Mouse (Mus musculus): Measurements from ENCODE around the gene Gm21897.
"Not testable (repeated sequence)": the region's sequence is repeated elsewhere in the genome, so short reads cannot be mapped to it uniquely, and the experiment has no call there.

Gene Gm21897

DNA sequence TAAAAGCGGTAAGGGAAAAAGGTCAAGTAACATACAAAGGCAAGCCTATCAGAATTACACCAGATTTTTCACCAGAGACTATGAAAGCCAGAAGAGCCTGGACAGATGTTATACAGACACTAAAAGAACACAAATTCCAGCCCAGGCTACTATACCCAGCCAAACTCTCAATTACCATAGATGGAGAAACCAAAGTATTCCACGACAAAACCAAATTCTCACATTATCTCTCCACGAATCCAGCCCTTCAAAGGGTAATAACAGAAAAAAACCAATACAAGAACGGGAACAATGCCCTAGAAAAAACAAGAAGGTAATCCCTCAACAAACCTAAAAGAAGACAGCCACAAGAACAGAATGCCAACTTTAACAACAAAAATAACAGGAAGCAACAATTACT is at the start of gene Gm21897:
Gene Gm21897, plus strand, starts transcription at position 301 of the 400 bp plus-strand sequence.
- DNase-seq (ENCODE audit: low spot score) = not testable (repeated sequence)

DNA sequence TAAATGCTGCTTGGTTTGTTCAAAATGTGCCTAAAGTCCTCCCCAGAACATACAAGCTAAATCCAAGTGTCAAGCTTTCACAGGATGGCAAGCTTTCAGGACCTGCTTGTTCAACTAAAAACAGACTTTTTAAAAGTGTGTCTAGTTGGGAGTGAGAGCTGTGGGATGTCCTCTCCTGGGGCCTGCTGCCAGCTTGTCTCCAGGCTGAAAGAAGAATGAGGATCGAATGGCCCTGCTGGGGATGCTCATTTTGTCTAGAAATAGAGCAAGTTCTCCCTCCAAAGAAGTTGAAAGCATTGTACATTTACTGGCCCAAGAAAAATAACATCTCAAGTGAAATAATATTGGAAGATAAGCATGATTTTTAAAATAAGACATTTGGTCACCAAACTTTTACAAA is 45.0 kb upstream of the Gm21897 start:
- no peak for DNase-seq (ENCODE audit: low spot score)

- DNase-seq (ENCODE audit: low spot score) = no peak
Observed at GRCm38 (mm10) chr16:15277461-15277860, 39.8 kb upstream of the Gm21897 start.

GRCm38 (mm10) chr16:15293041-15293440 is 24.2 kb upstream of the Gm21897 start:
- no peak for DNase-seq (ENCODE audit: low spot score)

DNA sequence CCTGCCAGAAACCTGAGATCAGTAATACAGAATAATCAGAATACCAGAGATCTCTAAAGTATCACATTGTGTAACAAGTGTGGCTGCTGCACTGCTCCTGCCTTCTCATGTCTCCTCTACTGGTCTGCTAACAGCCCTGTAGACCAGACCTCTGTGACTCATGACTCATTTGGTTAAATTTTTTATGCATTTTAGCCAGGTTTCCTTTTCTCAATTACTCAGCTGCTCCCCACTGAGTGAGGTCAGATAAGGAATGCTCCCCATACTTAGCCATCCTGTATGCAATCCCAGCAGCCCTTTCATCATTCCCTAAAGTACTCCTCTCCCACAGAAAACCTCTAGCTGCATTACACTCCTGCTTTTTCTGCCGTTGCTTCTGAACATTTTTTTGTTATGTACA is 23.0 kb upstream of the Gm21897 start:
- DNase-seq (ENCODE audit: low spot score) = no peak

DNA sequence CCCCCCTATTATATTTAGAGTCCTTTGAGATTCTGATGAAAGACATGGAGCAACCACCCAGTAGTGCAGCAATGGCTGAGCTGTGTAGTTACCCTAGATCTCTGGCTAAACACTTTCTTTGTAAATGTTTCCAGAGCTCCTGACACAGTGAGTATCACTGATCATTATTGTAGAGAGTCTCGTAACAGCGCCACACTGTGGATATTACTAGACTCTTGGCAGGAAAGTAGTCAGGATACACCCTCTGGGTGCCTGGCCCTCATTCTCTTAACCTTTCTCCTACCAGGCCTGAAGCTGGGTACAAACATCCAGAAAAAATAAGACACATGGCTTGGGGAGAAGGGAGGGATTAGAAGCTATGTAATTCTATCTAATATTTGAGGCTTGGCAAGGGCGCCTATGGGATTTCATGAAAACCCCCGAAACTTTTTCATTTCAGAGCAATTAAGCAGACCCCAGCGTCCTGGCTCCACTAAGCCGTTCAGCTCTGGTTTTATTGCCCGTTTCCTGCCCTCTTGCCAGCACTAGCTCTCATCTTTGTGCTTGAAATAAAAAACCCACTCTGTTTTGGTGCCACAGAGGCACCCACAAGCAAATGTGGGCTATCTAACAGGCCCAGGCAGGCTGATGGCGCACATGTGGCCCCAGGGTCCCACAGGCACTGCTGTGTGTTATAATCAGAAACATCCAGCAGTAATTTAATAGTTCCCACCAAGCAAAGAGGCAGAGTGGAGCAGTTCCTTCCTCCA is 22.2 kb upstream of the Gm21897 start:
- no peak for DNase-seq (ENCODE audit: low spot score)

- no peak for DNase-seq (ENCODE audit: low spot score)
Observed at GRCm38 (mm10) chr16:15334526-15334925, 17.3 kb downstream of the Gm21897 start.

GRCm38 (mm10) chr16:15339051-15339450 is 21.8 kb downstream of the Gm21897 start:
- no peak for DNase-seq (ENCODE audit: low spot score)

DNA sequence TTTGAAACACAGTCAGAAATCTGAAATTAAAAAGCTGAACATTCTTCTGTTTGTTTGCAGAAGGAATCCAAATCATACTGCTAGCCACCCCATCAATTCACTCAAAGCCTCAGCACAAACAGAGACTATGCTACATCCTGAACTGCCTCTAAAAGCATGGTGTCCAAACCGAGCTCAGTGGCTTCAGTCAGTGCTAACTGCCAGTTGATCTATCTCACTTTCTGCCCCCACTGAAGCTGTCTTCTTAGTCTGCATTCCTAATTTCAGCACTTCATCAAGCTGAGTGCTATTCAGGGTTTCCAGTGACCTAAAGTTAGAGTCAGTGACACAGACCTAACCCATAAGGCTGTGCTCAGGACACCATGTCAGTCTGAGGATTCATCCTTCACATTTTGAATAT is 28.8 kb downstream of the Gm21897 start:
- no peak for DNase-seq (ENCODE audit: low spot score)

- DNase-seq (ENCODE audit: low spot score) = no peak
Observed at GRCm38 (mm10) chr16:15349381-15349780, 32.1 kb downstream of the Gm21897 start.

DNA sequence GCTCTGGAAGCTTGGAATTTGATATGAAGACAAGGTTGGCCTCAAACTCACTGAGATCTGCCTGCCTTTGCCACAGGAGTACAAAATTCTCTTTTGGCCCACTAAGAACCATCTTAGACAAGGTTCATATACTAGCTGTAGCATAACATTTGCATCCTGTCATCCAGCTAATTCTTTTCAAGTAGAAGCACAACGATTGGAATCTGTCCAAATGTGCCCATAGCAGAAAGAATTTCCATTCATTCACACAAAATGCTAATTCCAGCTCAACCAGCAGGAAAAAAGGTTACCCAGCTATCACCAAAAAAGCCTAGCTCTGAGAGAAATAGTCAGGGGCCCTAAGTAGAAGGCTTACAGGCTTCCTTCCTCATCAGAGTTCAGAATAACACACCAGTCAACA is 34.0 kb downstream of the Gm21897 start:
- DNase-seq (ENCODE audit: low spot score) = no peak

DNA sequence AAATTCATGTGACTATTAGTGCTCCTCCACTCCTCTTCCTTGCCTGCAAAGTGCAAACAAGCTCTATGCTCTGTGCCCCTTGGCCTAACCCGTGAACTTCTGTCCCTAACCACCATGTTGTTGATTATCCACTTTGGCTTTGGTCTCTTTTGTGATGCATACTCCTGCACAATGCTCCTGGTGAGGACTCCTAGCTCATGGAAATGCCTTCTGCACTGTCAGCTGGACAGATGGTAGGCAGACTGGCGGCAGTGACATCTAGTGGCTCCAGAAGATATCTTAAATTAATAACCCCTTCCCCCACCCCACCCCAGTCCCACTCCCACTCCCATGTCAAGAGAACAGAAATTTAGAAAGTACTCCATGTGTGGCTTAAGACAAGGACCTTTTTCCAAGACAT is 35.1 kb downstream of the Gm21897 start:
- DNase-seq (ENCODE audit: low spot score) = no peak

- DNase-seq (ENCODE audit: low spot score) = no peak
Observed at GRCm38 (mm10) chr16:15354901-15355300, 37.6 kb downstream of the Gm21897 start.

- no peak for DNase-seq (ENCODE audit: low spot score)
Observed at GRCm38 (mm10) chr16:15355339-15355738, 38.1 kb downstream of the Gm21897 start.

- no peak for DNase-seq (ENCODE audit: low spot score)
Observed at GRCm38 (mm10) chr16:15357766-15358165, 40.5 kb downstream of the Gm21897 start.

GRCm38 (mm10) chr16:15359110-15359782 is 42.0 kb downstream of the Gm21897 start:
- DNase-seq (ENCODE audit: low spot score) = no peak

- no peak for DNase-seq (ENCODE audit: low spot score)
Observed at GRCm38 (mm10) chr16:15360825-15361224, 43.6 kb downstream of the Gm21897 start.

All from urinary bladder, postnatal 10 days (tissue).